Mouse (Mus musculus) induced T-regulatory cell, adult 2 months (primary cell): Measurements from ENCODE around the gene 4930544D05Rik.
A peak's percentile ranks its signal among the peaks of the same experiment; 100 is the strongest.

Experiments
- DNase-seq: peaks from one replicate; pipeline ENCODE4 v3.0.0-alpha.2; 2012; ENCODE audit warnings: low read depth

The 4930544D05Rik gene

GRCm38 (mm10) chr11:70656456-70656927, 40.8 kb downstream of the 4930544D05Rik start:
- no peak for DNase-seq

- DNase-seq = no peak
These were observed 41.3 kb downstream of the 4930544D05Rik start, which contains the start of gene Eno3 for GRCm38 (mm10) chr11:70656964-70657363. TSS of gene Eno3 (plus strand) at chr11:70657202.

- DNase-seq = peak; percentile 30
These were observed 41.9 kb downstream of the 4930544D05Rik start for GRCm38 (mm10) chr11:70657573-70657972.

- no peak for DNase-seq
These were observed 42.3 kb downstream of the 4930544D05Rik start for GRCm38 (mm10) chr11:70657991-70658390.

- DNase-seq = no peak
These were observed 42.9 kb downstream of the 4930544D05Rik start for GRCm38 (mm10) chr11:70658521-70658920.

- no peak for DNase-seq
These were observed 43.3 kb downstream of the 4930544D05Rik start for GRCm38 (mm10) chr11:70658942-70659341.

- no peak for DNase-seq
These were observed 44.9 kb downstream of the 4930544D05Rik start for GRCm38 (mm10) chr11:70660571-70660970.

- no peak for DNase-seq
These were observed 47.5 kb downstream of the 4930544D05Rik start for GRCm38 (mm10) chr11:70663101-70663500.

GRCm38 (mm10) chr11:70663957-70664356, 48.3 kb downstream of the 4930544D05Rik start:
- no peak for DNase-seq

- peak; percentile 30 for DNase-seq
These were observed 49.1 kb downstream of the 4930544D05Rik start for GRCm38 (mm10) chr11:70664741-70665140.
